24 mouse cellular contexts compared by ENCODE assay signal in the genomic region with DNA sequence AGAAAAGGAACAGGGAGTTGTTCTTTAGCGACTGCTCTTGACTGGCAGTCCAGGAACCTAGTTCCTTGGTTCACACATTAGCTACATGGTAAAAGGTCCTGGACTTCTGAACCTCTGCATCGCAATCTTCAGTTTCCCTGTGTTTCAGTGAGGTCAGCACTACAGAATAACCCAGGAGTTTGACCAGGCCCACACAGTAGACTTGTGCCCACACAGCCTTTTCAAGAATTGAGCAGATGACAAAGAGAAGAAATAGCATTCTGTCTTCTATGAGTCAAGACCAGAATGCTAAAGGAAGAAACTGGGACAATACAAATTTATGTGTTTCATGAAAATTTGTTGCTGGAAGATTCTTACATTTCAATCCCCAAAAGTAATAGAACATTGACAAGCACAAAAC.
"Had no signal": no experiment of that assay in that cellular context is flagged by ENCODE, and none has a peak within 500 bp of the region (broad histone marks: within the 10 kb centered on the region; RNA-seq: fewer than 3 reads in every experiment).

No protein-coding gene starts in this region.

- H3K9me3 ChIP-seq: kidney, embryonic 15.5 days; limb, embryonic 10.5 days; limb, embryonic 13.5 days; liver, embryonic 12.5 days; liver, embryonic 15.5 days; lung, embryonic 15.5 days; megakaryocyte, embryonic 14.5 days; midbrain, embryonic 10.5 days; midbrain, embryonic 13.5 days; neural tube, embryonic 13.5 days had no signal

- H3K4me1 ChIP-seq: kidney, embryonic 15.5 days; limb, embryonic 10.5 days; limb, embryonic 13.5 days; liver, embryonic 12.5 days; liver, embryonic 15.5 days; lung, embryonic 15.5 days; megakaryocyte, embryonic 14.5 days; midbrain, embryonic 10.5 days; midbrain, embryonic 13.5 days; neural tube, embryonic 13.5 days had no signal

- ATAC-seq: intestine, postnatal 0 days; liver, embryonic 12.5 days; midbrain, embryonic 13.5 days; midbrain, embryonic 16.5 days had no signal

- H3K4me2 ChIP-seq: kidney, embryonic 15.5 days; limb, embryonic 13.5 days; liver, embryonic 12.5 days; liver, embryonic 15.5 days; lung, embryonic 15.5 days; midbrain, embryonic 13.5 days; neural tube, embryonic 13.5 days had no signal

- H3K4me3 ChIP-seq: kidney, embryonic 15.5 days; limb, embryonic 10.5 days; limb, embryonic 13.5 days; liver, embryonic 12.5 days; liver, embryonic 15.5 days; lung, embryonic 15.5 days; megakaryocyte, embryonic 14.5 days; midbrain, embryonic 10.5 days; midbrain, embryonic 13.5 days; myocyte; neural tube, embryonic 13.5 days had no signal

- H3K9ac ChIP-seq: kidney, embryonic 15.5 days; limb, embryonic 13.5 days; liver, embryonic 12.5 days; liver, embryonic 15.5 days; lung, embryonic 15.5 days; midbrain, embryonic 13.5 days; neural tube, embryonic 13.5 days had no signal

- H3K27ac ChIP-seq: kidney, embryonic 15.5 days; limb, embryonic 10.5 days; limb, embryonic 13.5 days; liver, embryonic 12.5 days; liver, embryonic 15.5 days; lung, embryonic 15.5 days; midbrain, embryonic 10.5 days; midbrain, embryonic 13.5 days; neural tube, embryonic 13.5 days had no signal

- H3K36me3 ChIP-seq: kidney, embryonic 15.5 days; limb, embryonic 10.5 days; limb, embryonic 13.5 days; liver, embryonic 12.5 days; liver, embryonic 15.5 days; lung, embryonic 15.5 days; midbrain, embryonic 10.5 days; midbrain, embryonic 13.5 days; neural tube, embryonic 13.5 days had no signal

- H3K27me3 ChIP-seq: kidney, embryonic 15.5 days; limb, embryonic 13.5 days; liver, embryonic 12.5 days; liver, embryonic 15.5 days; lung, embryonic 15.5 days; megakaryocyte, embryonic 14.5 days; midbrain, embryonic 13.5 days; neural tube, embryonic 13.5 days had no signal

- DNase-seq: kidney, adult 2 months; kidney, postnatal 10 days; kidney, postnatal 4 days; liver; lung, adult 18-20 months; lung, postnatal 10 days; lung, postnatal 36 days; retina, postnatal 1 day; thymus, adult 2 months; thymus, postnatal 14 days; thymus, postnatal 4 days had no signal
